Mouse (Mus musculus) G1E (cell line): ENCODE results near the gene Umod.

ENCODE experiments used
- CTCF ChIP-seq: IDR thresholded peaks from 2 replicates; pipeline ENCODE4 v1.5.1; 2012; ENCODE audit warnings: low read depth, low read length, inconsistent platforms, mixed read lengths
- TAL1 ChIP-seq: conservative IDR thresholded peaks from 2 replicates; pipeline ENCODE4 v1.6.1; 2012; ENCODE audit warnings: low read depth, low read length, inconsistent platforms, mixed read lengths

DNA sequence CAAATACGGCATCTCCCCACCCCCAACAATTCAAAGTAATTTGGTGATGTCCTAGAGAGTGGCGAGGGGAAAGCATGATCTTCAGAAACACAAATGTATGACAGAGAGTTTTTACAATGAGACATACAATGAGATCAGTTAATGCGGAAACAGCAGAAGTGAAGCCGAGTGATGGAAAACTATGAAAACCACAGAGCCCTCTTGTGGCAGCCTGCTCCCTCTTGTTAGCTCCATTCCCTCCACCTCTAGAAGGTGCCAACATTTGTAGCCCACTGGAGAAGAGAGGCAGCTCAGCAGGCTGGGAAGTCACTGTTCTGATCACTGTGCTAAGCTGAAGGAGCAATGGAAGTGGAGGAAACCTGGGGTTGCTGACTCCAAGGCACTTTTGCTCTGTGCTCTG lies 35.2 kb downstream of the Umod start:
- TF ChIP-seq CTCF: no peak
- no peak for TF ChIP-seq TAL1
